Mouse (Mus musculus): ENCODE results near the gene Nupl1. TPM values are rescaled to one million over a fixed set of nuclear protein-coding genes. Genes with fewer than 3 reads are reported as not detected.

The Nupl1 gene
- polyA plus RNA-seq (2012; fragmentation: generic; extraction: Trizol) = not detected

GRCm38 (mm10) chr14:60251281-60252003, at the start of gene Nupl1, which contains the start of gene Gm49336:
Gene Nupl1 (minus strand): TSS chr14:60251431.
Gene Gm49336 (minus strand): TSS chr14:60251507.

GRCm38 (mm10) chr14:60264990-60265876, 14.0 kb upstream of the Nupl1 start, which contains the start of gene Mtmr6:
Gene Mtmr6 (plus strand): TSS chr14:60265228.

DNA sequence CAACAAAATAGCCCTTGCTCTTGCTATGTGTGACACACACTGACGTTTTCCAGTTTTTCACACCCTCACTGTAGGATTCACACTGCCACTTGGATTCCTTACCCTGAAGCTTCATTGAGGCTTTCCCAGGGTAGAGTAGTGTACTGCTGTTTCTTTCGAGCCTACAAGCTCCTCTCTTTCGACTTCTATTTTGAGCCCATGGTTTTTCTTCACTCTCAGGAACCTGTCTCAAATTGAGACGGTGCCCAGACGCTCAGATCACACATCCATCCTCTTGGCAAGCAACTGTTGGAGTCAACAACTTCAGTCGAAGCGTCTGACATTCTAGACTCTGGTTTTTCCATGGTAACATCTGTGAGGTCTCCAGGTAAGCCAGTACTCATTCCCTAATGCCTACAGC, 54.3 kb downstream of the Nupl1 start, which contains the start of gene Atp8a2:
TSS of gene Atp8a2 (minus strand) at position 296 of the 400 bp plus-strand sequence.

Other genes with a start within 250 kb of the Nupl1 start
- gene Atp8a2, start 54.3 kb downstream of the Nupl1 start, polyA plus RNA-seq (2012; fragmentation: generic; extraction: Trizol) = under 1 TPM in 1 of 2 experiments, not detected in 1; under 0.01 TPM
- 1 to 10 TPM; 1.1 to 4.8 TPM for gene Gm49336, start 76 bp upstream of the Nupl1 start, polyA plus RNA-seq (2012; fragmentation: generic; extraction: Trizol)
- 1 to 10 TPM in 1 of 2 experiments, under 1 TPM in 1; 0.57 to 7.8 TPM for gene Mtmr6, start 13.8 kb upstream of the Nupl1 start, polyA plus RNA-seq (2012; fragmentation: generic; extraction: Trizol)
- not detected for gene Amer2, start 121.8 kb upstream of the Nupl1 start, polyA plus RNA-seq (2012; fragmentation: generic; extraction: Trizol)